Mouse (Mus musculus): ENCODE measurements around the gene Usp43. TPM values are rescaled to one million over a fixed set of nuclear protein-coding genes. Genes with fewer than 3 reads are reported as not detected.

The Usp43 gene
- total and polyA plus RNA-seq, 3 experiments, result not detected

DNA sequence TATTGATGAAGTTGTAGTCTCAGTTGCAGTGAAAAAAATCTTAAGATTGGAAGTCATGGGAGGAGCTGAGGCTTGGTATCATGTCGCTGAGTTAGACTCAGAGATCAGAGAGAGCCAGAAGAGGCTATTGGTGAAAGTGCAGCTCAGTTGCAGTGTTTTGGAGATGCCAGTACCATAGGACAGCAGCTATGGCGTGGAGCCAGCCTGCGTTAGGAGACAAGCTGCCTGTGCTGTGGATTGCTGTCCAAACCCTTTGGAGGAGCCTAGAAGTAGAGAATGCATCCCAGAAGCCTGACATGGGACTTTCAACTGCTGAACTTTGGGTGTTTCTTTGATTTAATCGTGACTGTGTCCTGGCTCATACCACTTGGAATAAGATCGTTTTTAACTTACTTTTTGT, 90.1 kb downstream of the Usp43 start:
- H3K9me3 ChIP-seq (replicated peaks; ENCODE audit: low read length), result no peaks in the 10 kb centered on the region
- no peak for DNase-seq (ENCODE audit: extremely low read depth)
- dilution Hi-C loops (cut with MboI; ENCODE audit: extremely low pct_ligation_motif_present, extremely low pct_unique_long_range_greater_than_20kb, low sequenced_read_pairs), result no loop called here
- H3K79me2 ChIP-seq (replicated peaks; ENCODE audit: control insufficient read depth, extremely low read depth, insufficient read depth, poor library complexity, severe bottlenecking), result no peaks in the 10 kb centered on the region
- TF ChIP-seq RAD21 (IDR thresholded peaks at IDR 0.05; ENCODE audit: low read depth, low read length), result no peak
- TF ChIP-seq MAFK (IDR thresholded peaks at IDR 0.05; ENCODE audit: insufficient replicate concordance, low read length), result no peak
- no peak for TF ChIP-seq CTCF (conservative IDR thresholded peaks at IDR 0.05 in 1 of 2, IDR thresholded peaks at IDR 0.05 in 1 of 2; ENCODE audit: low read depth in 2 of 2, low read length in 2 of 2)
- TF ChIP-seq JUN (IDR thresholded peaks at IDR 0.05; ENCODE audit: insufficient read depth, low read depth, low read length), result no peak
- no peak for TF ChIP-seq ETS1 (conservative IDR thresholded peaks at IDR 0.05; ENCODE audit: low read depth, low read length)
- TF ChIP-seq CHD2 (IDR thresholded peaks at IDR 0.05; ENCODE audit: low read length), result no peak
- no peak for TF ChIP-seq BHLHE40 (IDR thresholded peaks at IDR 0.05; ENCODE audit: low read depth, low read length)
- TF ChIP-seq ZC3H11A (IDR thresholded peaks at IDR 0.05; ENCODE audit: low read depth, low read length), result no peak
- no peak for TF ChIP-seq TCF12 (IDR thresholded peaks at IDR 0.05; ENCODE audit: low read depth, low read length)
- no peak for TF ChIP-seq ZNF384 (IDR thresholded peaks at IDR 0.05; ENCODE audit: low read depth, low read length)
- TF ChIP-seq HCFC1 (IDR thresholded peaks at IDR 0.05; ENCODE audit: low read depth, low read length), result no peak
- no peak for TF ChIP-seq POLR2AphosphoS2 (IDR thresholded peaks at IDR 0.05; ENCODE audit: low read depth, low read length)
- TF ChIP-seq EP300 (IDR thresholded peaks at IDR 0.05; ENCODE audit: low read length), result no peak
- TF ChIP-seq MEF2A (IDR thresholded peaks at IDR 0.05; ENCODE audit: borderline replicate concordance, low read depth, low read length), result no peak
- no peak for TF ChIP-seq RCOR1 (conservative IDR thresholded peaks at IDR 0.05; ENCODE audit: low read depth, low read length)
- TF ChIP-seq JUND (conservative IDR thresholded peaks at IDR 0.05; ENCODE audit: low read depth, low read length), result no peak
- H3K27me3 ChIP-seq (replicated peaks), result peaks cover 6% of the 10 kb centered on the region
- H3K27ac ChIP-seq (ENCODE audit: insufficient read depth, low read depth), result no peak overlapping the region
- no peak overlapping the region for H3K9ac ChIP-seq (ENCODE audit: insufficient read depth, low read depth)
- H3K4me1 ChIP-seq (ENCODE audit: control insufficient read depth in 1 of 2, insufficient read depth in 2 of 2), result peaks cover 0 to 4% of the 10 kb centered on the region in 2 experiments; a peak in 1 of 4 replicates
- no peak overlapping the region for H3K4me3 ChIP-seq (replicated peaks in 1 of 3; ENCODE audit: low read depth in 2 of 3, low read length in 2 of 3, poor library complexity in 1 of 3)
- H3K4me2 ChIP-seq (ENCODE audit: insufficient read depth, low read depth, poor library complexity, severe bottlenecking), result no peak overlapping the region
- in situ Hi-C loops (cut with MboI; ENCODE audit: low pct_ligation_motif_present, low pct_unique_long_range_greater_than_20kb, low sequenced_read_pairs), result no loop called here
- no peaks in the 10 kb centered on the region for H3K36me3 ChIP-seq (replicated peaks in 1 of 2; ENCODE audit: control insufficient read depth in 1 of 2, insufficient read depth in 1 of 2, low read length in 1 of 2)

- Histone ChIP-seq H3K9ac (ENCODE audit: insufficient read depth, low read depth) (no peak overlapping the region), H3K4me1 (ENCODE audit: control insufficient read depth in 1 of 2, insufficient read depth in 2 of 2) (peaks cover 0 to 4% of the 10 kb centered on the region in 2 experiments; a peak in 1 of 4 replicates), H3K4me2 (ENCODE audit: insufficient read depth, low read depth, poor library complexity, severe bottlenecking) (no peak overlapping the region), H3K4me3 (replicated peaks in 1 of 3; ENCODE audit: low read depth in 2 of 3, low read length in 2 of 3, poor library complexity in 1 of 3) (no peak overlapping the region), H3K79me2 (replicated peaks; ENCODE audit: control insufficient read depth, extremely low read depth, insufficient read depth, poor library complexity, severe bottlenecking) (no peaks in the 10 kb centered on the region), H3K27me3 (replicated peaks) (peaks cover 6% of the 10 kb centered on the region), H3K9me3 (replicated peaks; ENCODE audit: low read length) (no peaks in the 10 kb centered on the region), H3K36me3 (replicated peaks in 1 of 2; ENCODE audit: control insufficient read depth in 1 of 2, insufficient read depth in 1 of 2, low read length in 1 of 2) (no peaks in the 10 kb centered on the region), H3K27ac (ENCODE audit: insufficient read depth, low read depth) (no peak overlapping the region)
- dilution Hi-C loops (cut with MboI; ENCODE audit: extremely low pct_ligation_motif_present, extremely low pct_unique_long_range_greater_than_20kb, low sequenced_read_pairs) (no loop called here), in situ Hi-C loops (cut with MboI; ENCODE audit: low pct_ligation_motif_present, low pct_unique_long_range_greater_than_20kb, low sequenced_read_pairs) (no loop called here)
- TF ChIP-seq CHD2 (IDR thresholded peaks at IDR 0.05; ENCODE audit: low read length) (no peak), KAT2A (IDR thresholded peaks at IDR 0.05; ENCODE audit: insufficient replicate concordance, low read length) (no peak)
- no peak for DNase-seq (ENCODE audit: extremely low read depth)
Measured at GRCm38 (mm10) chr11:67829530-67829929, 92.4 kb downstream of the Usp43 start.
